Mouse (Mus musculus): Measurements from ENCODE around the gene Nt5c3.

DNA sequence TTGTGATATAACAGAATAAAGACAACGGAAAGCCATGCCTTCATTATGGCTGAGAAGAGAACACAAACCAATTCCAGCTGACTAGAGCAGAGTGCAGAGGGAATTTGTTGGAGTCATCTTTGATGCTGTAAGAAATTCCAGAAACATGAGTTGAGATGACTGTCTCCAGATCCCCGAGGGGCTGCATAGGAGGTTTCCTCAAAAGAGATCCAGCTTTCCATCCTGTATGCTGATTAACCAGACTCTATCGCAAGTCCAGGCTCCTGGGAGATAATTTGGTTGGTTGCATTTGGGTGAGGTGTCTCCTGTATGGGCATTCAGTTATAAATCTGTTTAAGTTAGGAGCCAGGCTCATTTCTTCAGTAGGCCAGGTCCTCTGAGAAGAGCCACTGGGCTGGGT is 86.1 kb downstream of the Nt5c3 start:
- TF ChIP-seq CTCF (IDR thresholded peaks at IDR 0.05; ENCODE audit: control insufficient read depth, insufficient read depth, insufficient replicate concordance, low read depth, low read length) (no peak), POLR2A (IDR thresholded peaks at IDR 0.05; ENCODE audit: control insufficient read depth, low read depth, low read length) (no peak)
